Mouse (Mus musculus): ENCODE results near the gene Slc25a30.

The Slc25a30 gene

GRCm38 (mm10) chr14:75732631-75733030 is 54.2 kb downstream of the Slc25a30 start:
- no peak for DNase-seq

GRCm38 (mm10) chr14:75731361-75731760 is 55.5 kb downstream of the Slc25a30 start:
- DNase-seq, result no peak

- DNase-seq, result no peak
Observed at GRCm38 (mm10) chr14:75728111-75728510, 58.7 kb downstream of the Slc25a30 start.

- DNase-seq, result peak; percentile 21
Observed at GRCm38 (mm10) chr14:75727046-75727445, 59.8 kb downstream of the Slc25a30 start.

GRCm38 (mm10) chr14:75722816-75723215 is 64.0 kb downstream of the Slc25a30 start:
- DNase-seq, result no peak

GRCm38 (mm10) chr14:75721977-75722563 is 64.8 kb downstream of the Slc25a30 start:
- DNase-seq, result peak; percentile 86

GRCm38 (mm10) chr14:75720121-75720520 is 66.7 kb downstream of the Slc25a30 start:
- no peak for DNase-seq

GRCm38 (mm10) chr14:75716410-75716809 is 70.4 kb downstream of the Slc25a30 start:
- DNase-seq, result no peak

- peak; percentile 14 for DNase-seq
Observed at GRCm38 (mm10) chr14:75713661-75714060, 73.2 kb downstream of the Slc25a30 start.

- no peak for DNase-seq
Observed at GRCm38 (mm10) chr14:75712687-75713086, 74.2 kb downstream of the Slc25a30 start.

GRCm38 (mm10) chr14:75711731-75712130 is 75.1 kb downstream of the Slc25a30 start:
- DNase-seq, result no peak
